Mouse (Mus musculus) spleen, adult 18-20 months (tissue): ENCODE measurements around the gene Tmem186.
A peak's percentile ranks its signal among the peaks of the same experiment; 100 is the strongest.

Experiments used
- DNase-seq, 2 experiments: peaks; one replicate each; pipeline ENCODE4 v3.0.0; 2022; ENCODE audit warnings: mixed read lengths in 2 of 2

The Tmem186 gene

DNA sequence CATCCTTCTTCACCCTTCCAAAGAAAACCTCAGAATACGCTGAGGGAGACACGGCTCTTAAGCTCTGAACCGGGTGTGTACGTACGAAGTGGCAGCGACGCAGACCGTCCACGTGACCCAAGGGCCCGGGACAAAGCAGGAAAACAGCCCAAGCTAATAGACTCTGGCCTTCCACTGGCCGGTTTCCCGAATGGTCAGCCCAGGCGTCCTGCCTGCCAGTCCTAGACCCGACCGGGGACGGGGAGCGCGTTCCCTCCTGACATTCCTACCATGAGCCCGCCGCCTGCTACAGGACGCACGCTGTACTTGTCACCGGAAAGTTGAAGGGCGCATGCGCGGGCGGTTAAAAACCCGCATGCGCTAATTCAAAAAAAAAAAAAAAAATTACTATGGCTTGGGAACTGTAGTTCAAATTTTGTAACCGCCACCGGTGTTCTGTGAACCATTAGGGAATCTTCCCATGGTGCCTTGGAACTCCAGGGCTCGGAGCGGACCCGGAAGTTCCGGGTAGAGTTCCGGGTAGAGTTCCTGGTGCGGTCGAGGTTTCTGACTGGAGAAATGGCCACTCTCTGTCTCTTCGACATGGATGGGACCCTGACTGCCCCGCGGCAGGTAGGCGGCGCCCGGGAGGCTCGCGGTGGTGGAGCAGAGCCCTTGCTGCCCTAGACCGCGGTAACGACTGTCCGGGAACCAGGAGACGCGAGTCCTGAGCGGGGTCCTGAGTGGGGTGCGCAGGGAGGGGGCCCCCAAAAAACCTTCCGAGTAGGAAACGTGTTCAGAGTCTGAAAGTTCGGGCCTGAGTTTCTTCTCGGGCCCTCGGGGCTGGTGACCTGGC, at the start of gene Tmem186, which contains the start of gene Pmm2:
Gene Tmem186, minus strand, starts transcription at position 496 of the 835 bp plus-strand sequence.
Gene Pmm2, plus strand, starts transcription at position 458 of the 835 bp plus-strand sequence.
- DNase-seq: peak; percentile 65 to 74

DNA sequence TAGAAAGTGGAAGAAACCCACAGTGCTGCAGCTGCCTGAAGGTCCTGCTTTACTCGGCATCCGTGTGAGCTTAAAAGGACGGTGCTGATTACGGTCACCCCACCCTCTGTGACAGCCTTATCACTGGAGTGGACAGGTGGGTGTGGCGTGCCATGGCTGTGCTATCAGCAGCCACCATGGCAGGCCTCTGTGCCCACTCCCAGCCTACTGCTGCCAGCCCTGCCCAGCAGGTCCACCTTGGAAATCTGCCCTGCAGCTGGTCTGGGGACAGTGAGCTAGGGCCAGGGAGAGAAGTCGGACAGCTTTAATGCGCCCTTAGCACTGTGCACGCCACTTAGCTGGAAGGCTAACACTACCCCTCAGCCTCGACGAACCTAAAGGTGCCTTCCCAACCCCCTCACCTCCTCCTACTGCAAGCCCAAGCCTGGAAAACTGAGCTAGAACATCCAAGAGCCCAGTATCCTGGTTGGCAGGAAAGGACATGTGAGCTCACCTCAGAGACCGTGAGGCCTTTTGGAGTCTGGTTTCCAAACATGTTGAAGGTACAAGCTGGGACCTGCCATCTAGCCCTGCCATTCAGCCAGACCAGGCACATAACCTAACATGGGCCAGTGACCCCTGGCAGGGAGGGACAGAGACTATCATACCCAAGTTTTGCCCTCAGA, 49.5 kb upstream of the Tmem186 start:
- DNase-seq: no peak

DNA sequence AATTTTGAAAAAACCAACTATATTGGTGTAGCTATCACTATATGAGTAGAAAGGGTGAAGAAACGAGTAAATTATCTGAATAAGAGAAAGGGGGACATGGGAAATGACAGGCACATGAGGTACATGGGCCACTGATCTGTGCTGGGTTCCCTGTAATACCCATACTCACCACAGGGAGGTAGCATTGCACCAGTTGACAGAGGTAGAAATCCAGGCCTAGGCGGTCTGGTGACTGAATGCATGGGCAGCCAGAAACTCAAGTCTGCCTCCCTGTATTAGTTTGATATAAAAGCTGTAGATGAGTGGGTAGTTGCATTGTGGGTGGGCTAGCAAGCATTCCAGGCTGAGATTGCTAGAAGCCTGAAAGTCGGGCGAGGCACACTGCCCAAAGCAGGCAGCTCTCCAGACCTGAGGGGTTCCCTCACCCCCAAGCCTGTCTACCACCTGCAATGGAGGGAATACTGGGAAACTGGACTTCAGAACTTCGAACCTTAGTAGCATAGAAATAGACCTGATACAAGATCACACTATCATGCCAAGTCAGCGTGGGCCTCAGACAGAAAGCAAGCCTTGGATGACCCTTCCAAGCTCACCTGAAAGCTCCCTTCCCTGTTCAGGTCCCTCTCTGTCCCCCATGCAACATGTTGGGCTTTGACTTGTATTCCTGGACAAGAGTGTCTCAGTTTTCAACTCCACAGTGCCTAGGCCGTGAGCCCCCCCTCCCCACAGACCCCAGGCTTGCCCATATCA, 48.8 kb upstream of the Tmem186 start:
- DNase-seq: peak; percentile 38 to 71

DNA sequence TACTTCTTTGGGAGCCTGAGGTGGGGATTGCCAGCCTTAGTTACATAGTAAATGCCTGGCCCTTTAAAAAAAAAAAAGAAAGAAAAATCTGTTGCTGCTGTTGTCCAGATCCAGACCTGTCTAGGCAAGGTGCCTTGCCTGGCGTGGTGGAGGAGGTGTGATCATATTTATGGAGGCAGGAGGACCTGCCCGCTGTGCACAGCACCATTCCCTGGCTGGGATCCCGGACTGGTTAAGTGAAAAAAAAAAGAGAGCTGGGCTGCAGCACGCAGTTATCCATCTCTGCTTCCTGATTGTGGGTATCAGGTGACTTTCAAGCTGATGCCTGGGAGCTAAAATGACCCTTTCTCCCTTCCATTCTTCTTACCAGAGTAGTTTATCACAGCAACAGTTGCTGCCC, 47.6 kb upstream of the Tmem186 start:
- DNase-seq: no peak

DNA sequence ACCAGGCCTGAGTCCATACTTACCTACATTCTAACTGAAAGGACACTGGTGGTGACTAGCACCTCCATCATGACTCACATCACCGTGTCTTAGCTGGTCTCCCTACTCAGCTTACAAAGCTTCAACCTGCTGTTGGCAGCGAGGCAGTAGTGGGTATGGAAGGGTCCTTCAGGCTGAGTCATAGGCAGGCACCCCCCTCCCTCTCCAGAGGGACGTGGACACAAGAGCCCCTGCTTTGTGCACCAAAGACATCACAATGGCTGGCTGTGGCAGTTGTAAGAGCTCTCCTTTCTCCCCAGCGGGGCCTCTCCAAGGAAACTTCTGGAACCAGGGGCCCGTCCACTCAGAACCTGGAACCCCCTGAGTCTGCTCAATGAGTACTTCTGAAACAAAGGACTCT, 43.0 kb upstream of the Tmem186 start, which contains the start of gene Gm5767:
Gene Gm5767, plus strand, starts transcription at position 301 of the 400 bp plus-strand sequence.
- DNase-seq: no peak

DNA sequence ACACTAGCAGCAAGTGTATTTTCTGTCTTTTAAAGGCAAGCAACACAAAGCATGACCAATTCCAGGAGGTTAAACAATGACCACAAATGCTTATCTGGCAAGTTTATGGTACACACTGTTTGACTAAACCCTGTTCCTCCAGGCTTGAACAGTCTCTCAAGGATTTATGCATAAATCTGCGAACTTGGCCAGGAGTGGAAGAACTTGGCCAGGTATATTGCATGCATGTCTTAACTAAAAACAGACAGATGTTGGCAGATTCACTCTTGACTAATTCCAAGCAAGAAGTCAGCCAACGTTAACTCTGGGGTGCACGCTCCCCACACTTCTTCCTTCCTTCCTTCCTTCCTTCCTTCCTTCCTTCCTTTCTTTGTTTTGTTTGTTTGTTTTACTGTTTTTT, 42.3 kb upstream of the Tmem186 start:
- no peak for DNase-seq

DNA sequence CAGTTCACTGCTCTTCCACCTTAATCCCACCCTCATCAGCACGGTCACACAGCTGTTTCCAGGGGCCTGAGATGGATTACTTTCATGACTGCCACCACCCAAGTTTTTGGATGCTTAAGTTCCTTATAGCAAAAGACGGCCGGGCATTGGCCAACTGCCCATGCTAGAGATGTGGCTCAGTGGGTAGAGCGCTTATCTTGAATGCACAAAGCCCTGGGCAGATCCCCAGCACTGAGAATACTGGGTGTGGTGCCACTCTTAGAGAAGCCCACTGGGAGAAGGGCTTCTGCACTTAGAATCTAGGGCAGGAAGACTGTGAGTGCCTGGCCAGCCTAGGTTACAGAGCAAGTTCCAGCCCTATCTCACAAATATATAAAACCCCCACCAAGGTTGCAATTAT, 41.2 kb upstream of the Tmem186 start:
- DNase-seq: no peak

DNA sequence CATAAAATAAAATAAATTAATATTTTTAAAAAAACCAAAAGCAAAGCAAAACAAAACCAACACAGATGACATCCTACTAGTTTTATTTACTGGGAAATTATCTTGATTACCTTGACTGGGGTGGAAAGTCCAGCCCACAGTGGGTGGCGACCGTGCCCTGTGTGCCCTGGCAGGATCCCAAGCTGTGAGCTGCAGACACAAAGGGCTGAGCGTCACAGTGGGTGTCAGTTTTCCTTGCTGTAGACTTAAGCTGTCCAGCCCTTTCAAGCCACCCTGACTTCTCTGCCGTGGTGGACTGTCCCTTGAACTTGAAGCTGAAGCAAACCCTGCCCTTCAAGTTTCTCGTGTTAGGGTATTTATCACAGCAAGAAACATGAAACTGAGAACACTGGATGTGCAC, 40.5 kb upstream of the Tmem186 start:
- DNase-seq: no peak

DNA sequence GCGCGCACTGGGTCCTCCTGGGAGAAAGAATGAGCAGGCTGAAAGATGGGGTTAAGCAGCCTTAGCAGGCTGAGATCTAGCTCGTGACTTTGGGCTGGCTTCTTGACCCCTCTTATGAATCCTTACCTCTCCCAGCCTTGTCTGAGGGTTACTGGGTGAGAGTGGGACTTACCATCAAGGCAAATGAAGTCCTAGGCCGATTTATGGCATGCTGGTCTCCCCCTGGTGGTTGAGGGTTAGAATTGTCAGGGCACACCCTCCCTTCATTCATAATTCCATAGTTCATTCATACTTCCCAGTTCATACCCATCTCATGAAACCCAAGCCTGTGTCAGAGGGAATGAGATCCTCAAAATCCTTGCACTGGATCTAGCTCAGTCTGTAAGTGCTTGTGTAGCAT, 39.3 kb upstream of the Tmem186 start:
- DNase-seq: peak in 1 of 2 experiments; percentile 51

DNA sequence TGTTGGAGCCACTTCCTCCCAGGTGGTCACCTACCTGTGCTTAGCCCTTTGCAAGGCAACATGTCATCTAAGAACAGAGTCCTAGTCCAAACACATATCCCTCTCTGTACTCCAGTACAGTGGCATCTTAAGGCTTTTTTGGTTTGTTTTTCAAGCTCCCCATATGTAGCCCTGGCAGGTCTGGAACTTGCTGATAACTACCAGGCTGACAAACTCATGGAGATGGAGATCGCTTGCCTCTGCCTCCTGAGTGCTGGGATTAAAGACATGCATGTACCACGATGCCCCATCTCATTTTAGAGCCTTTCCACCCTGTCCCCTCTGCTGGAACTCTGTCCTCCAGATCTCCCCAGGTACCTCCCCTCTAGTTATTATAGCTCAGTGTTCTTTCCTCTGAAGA, 38.7 kb upstream of the Tmem186 start:
- DNase-seq: no peak

DNA sequence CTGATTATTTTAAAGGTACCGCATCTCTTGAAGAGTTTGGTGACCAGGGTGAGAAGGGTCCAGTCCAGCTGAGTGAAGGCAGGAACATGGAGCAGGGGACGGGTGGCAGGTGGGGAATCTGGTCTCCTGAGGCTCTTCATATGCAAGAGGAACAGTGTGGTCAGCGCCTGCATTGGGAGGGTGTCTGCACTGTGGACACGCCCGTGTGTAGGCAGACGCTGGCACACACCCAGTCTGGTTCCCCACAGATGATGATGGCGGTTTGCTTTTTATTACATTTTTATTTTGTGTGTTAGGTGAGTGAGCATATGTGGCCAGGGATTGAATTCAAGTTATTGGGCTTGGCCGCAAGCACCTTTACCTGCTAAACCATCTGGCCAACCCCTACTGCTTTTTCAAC, 38.0 kb upstream of the Tmem186 start:
- no peak for DNase-seq

DNA sequence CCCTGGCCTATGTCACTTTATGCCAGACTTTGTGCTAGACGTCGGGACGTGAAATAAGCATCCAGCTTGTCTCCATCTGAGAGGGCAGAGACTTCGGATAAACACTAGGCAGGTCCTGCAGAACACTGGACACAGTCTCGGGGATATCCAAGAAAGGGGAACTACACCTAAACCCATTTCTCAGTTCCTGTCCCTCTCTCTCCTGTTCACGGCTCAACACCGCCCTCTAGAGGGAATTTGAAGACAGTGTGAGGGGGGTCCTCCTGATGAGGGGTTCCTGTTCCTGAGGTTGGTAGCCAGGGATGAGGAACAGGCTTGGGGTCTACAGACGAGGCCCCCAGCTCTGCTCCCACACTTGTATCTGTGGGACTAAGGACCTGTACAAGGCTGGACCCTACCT, 36.7 kb upstream of the Tmem186 start:
- DNase-seq: peak; percentile 45 to 54

DNA sequence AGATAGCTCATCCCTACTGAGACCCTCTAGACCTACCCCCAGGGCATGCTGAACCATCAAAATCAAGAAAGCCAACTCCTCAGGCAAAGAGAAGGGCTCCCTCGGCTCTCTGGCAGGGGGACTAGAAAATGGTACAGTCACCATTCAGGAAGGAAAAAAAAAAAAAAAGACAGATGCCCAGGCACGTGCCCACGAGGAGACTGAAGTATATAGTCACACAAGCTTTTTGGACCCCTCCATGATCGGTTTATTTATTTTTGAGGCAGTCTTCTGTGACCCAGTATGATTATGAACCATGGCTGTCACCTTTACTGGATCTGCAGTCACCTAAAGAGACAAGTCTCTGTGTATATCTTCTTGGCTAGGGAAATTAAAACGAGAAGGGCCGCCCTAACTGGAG, 35.8 kb upstream of the Tmem186 start:
- no peak for DNase-seq

DNA sequence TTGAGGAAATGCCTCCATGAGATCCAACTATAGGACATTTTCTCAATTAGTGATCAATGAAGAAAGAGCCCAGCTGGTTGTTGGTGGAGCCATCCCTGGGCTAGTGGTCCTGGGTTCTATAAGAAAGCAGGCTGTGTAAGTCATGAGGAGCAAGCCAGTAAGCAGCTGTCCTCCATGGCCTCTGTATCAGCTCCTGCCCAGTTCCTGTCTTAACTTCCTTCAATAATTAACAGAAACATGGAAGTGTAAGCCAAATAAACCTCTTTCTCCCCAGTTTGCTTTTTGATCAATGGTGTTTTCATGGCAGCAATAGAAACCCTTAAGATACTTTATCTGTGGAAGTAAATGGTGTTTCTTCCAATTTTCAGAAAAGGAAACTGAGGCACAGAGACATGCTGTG, 35.3 kb upstream of the Tmem186 start:
- DNase-seq: no peak

DNA sequence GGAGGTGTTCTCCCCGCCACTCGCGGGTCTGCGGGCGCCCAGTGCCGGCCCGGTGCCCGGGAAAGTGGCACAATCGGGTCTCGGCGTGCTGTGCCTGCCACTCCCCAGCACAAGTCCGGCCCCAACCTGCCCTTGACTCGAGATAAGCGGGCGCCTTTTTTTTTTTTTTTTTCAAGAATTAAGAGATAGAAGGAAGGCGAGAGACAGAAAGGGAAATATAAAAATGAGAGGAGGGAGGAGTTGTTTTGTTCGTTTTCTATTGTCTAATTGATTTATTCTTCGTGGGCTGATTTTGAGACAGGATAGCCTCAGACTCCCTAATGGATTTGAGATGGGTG, 34.8 kb upstream of the Tmem186 start:
- DNase-seq: no peak

DNA sequence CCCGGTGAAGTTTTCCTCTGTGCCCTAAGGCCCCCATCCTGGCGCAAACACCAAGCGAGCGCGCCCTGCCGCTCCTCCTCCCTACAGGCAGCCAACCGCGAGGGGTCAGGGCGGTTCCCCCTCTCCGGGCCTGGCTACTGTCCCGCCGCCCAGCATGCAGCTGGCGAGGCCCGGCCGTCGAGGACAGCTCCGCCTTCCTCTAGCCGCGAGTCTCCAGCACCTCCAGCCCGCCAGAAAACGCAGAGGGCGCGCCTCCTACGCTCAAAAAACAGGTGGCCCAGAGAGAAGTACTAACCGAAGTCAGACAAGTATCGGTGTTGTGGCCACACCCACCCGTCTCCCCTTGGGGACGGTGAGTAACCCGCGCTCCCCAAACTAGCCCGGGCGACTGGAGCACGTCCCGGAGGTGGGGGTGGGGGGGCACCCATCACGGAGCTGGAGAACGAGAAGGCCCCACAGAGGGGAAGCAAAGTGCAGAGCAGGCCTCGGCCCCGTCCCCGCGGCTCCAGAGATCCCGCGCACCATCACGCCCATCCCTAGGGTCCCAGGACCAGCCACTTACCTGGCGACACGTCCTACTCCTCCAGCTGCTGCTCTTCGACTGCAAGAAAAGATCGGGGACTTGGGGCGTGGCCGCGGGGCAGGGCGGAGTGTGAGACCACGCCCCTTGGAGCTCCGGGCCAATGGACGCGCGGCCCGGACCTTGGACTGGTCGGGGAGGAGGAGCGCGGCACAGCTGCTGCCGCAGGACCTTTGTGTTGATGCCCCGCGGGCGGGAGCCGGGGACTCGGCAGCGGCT, 34.2 kb upstream of the Tmem186 start, which contains the start of gene Carhsp1:
Gene Carhsp1, minus strand, starts transcription at position 605 of the 799 bp plus-strand sequence.
- peak; percentile 94 for DNase-seq

DNA sequence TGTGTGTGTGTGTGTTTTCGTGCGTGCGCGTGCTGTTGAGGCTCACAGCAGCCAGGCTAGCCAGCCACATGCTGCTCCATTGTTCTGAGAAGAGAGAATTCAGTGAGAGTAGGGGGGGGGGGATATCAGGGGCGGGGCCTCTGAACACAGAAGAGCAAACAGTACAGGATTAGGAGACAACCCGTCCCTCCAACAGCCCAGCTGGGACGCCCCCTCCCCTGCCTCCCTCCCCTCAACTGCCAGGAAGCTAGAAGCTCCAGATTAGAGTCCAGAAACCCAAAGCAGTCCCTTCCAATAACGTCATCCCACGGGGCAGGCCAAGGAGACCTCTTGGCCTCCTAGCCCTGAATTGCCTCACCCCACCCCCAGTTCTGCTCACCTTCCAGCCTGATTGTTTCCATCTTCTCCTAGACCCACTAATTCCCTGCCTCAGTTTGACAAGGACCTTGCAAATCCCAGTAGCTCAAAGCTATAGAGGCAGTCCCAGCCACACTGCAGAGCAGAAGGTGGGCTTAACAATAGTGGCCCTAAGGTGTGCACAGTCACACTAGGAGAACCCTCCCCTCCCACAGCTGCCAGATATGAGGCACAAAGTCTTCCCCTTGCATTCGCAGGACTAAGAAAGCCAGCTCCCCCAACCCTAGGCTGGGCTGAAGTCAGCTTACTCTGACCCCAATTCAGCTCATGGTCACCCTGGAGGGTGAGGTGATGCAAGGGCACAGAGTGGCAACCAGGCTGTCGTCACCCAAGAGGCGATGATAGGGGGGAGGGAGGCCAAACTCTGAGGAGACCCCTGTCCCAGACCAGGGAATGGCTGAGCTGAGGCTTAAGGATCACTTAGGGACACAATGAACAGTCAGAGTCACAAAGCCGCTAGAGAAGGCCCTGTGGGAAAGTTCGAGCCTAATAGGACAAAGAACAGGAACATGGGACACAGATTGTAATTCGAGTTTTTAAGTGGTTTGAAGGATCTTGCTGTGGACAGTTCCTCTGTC, 32.8 kb upstream of the Tmem186 start:
- no peak for DNase-seq

DNA sequence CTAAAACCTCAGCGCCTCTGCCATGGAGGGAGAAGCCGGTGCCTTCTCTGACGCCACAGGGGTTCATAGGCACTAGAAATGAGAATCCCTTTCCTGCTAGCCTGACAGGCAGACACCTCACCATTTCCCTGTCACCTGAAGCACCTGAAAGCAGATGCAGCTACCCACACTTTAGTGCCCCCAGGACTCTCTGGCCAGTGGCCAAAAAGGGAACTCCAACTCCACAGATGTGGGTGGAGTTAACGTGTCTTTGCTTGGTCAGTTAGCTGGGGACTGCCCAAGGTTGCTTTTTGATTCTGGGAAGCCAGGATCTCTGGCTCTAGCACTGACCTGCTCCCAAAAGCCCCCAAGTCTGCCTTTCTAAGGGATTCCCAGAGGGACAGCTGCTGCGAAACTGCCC, 31.9 kb upstream of the Tmem186 start:
- DNase-seq: no peak

DNA sequence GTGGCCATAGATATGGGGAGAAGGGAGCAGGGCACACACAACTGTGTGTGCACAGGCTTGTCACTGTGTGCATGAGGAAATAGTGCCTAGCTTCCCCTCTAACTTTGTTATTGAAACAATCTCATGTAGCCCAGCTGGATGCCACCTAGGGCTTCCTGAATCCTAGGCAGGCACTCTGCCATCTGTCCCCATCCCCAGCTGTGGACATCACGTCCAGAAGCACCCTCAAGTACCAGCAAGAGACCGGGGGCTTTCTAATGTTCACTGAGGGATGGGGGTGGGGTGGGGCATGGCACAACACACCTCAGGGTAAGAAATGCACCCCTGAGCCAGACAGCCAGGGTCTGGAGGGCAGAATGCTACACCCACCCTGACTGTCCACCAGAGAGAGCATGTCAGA, 30.9 kb upstream of the Tmem186 start:
- no peak for DNase-seq

DNA sequence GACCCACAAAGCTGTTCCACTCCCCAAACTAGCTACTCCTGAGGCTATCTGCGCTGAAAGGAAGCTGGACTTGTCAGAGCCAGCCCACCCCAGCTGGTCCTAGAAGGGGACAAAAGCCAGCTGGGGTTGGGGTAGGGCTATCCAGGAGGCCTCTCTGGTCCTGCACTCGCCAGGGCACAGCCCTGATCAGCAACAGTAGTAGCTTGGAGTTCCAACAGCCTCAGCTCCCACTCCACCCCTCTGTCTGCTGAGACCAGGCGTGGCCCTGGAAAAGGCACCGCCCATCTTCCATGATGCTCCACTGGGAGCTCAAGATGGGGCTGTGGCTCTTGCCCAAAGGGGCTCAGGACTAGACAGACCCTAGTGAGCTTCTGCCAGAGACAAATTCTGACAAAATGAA, 30.3 kb upstream of the Tmem186 start:
- DNase-seq: no peak

DNA sequence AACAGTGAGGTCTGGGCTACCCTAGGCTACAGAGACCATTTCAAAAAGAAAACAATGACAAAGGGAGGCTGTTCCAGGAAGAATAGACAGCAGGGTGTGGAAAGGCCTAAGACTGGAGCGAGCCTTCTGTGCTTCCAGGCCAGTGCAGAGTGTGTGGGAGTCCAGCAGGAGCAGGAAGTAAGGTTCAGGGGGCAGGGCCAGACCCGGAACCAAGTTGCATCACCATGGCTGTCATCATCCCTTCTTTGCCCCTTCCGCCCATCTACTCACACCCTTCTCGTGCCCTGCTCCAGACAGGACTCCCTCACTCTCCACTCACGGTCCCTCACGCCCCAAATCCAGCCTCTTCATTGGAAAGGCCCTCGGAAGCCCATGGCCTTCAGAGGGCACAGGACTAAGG, 29.7 kb upstream of the Tmem186 start:
- DNase-seq: no peak
